In genomic region chr12:105982598-105982997, GRCm38 (mm10) we compare ENCODE assay signal across 18 mouse cellular contexts. TPM values are rescaled to one million over a fixed set of nuclear protein-coding genes. Genes with fewer than 3 reads are reported as not detected.
DNase-seq lines count a peak whose midpoint lies in the region; ATAC-seq and TF ChIP-seq lines count a peak whose summit lies in the region.
"Had no signal": no experiment of that assay in that cellular context is flagged by ENCODE, and none has a peak within 500 bp of the region (broad histone marks: within the 10 kb centered on the region; RNA-seq: fewer than 3 reads in every experiment).

No protein-coding gene starts in this region.

- TF ChIP-seq CTCF in cortical plate, adult 2 months (IDR thresholded peaks at IDR 0.05; ENCODE audit: extremely low read depth, insufficient read depth, low read length), result no peak

- peak; percentile 19 to 33 for DNase-seq in frontal cortex, postnatal 25 days (ENCODE audit: low spot score in 2 of 2)
- peak; percentile 54 to 79 for DNase-seq in left cerebral cortex, adult 18-20 months (ENCODE audit: low spot score in 2 of 2)
- peak; percentile 23 for DNase-seq in right cerebral cortex, postnatal 14 days
- no peak for DNase-seq in cerebellum, postnatal 4 days (ENCODE audit: low spot score in 2 of 2)
- DNase-seq: cerebellum, adult 9-10 months; forebrain, postnatal 0 days; gastrocnemius, postnatal 36 days; heart, postnatal 10 days; thymus, adult 18-20 months had no signal

- peaks cover 5% of the 10 kb centered on the region; the same call in 1 of the 2 replicates for H3K4me1 ChIP-seq in cortical plate, adult 2 months (ENCODE audit: control insufficient read depth, insufficient read depth, low read length)
- H3K4me1 ChIP-seq: hindbrain, embryonic 13.5 days; kidney, embryonic 15.5 days; midbrain, embryonic 13.5 days had no signal

- H3K27ac ChIP-seq in cortical plate, adult 2 months (ENCODE audit: insufficient read depth, low read length), result 0 out of 2 replicates have a peak overlapping the region, but pooled peaks have one; percentile 33
- H3K27ac ChIP-seq: heart, embryonic 10.5 days; hindbrain, embryonic 13.5 days; kidney, embryonic 15.5 days; limb, embryonic 13.5 days; liver, embryonic 14.5 days; midbrain, embryonic 13.5 days had no signal

- no peak overlapping the region for H3K4me3 ChIP-seq in cortical plate, adult 2 months (ENCODE audit: insufficient read depth, low read length)
- H3K4me3 ChIP-seq: hindbrain, embryonic 13.5 days; kidney, embryonic 15.5 days; limb, embryonic 13.5 days; midbrain, embryonic 13.5 days had no signal

- ATAC-seq in erythroblast, adult 5-6 weeks (replicated peaks; ENCODE audit: low FRiP score, poor library complexity, severe bottlenecking), result no peak
- no peak for ATAC-seq in erythroid progenitor cell, adult 5-6 weeks (replicated peaks; ENCODE audit: low FRiP score, poor library complexity, severe bottlenecking)
- ATAC-seq: forebrain, postnatal 0 days; midbrain, embryonic 13.5 days had no signal

- TF ChIP-seq POLR2A in cortical plate, adult 2 months (IDR thresholded peaks at IDR 0.05; ENCODE audit: extremely low read depth, insufficient read depth, low read length), result no peak

RNA-seq across cellular contexts. Expression of gene Vrk1, which starts 27.4 kb away (rescaled TPM):
- polyA plus RNA-seq in cortical plate, adult 2 months (2012; rRNA removed), result 14.0 and 15.5 TPM in 2 replicates
- total RNA-seq in left cerebral cortex, adult 18-20 months (2021), result 10 to 100 TPM; 14.4 to 16.6 TPM
- total RNA-seq in erythroblast, adult 5-6 weeks (2015; ENCODE audit: low replicate concordance), result 13.8 and 37.2 TPM in 2 replicates
- total RNA-seq in erythroblast, adult 5-6 weeks (2017; ENCODE audit: low replicate concordance), result 38.2 and 50.0 TPM in 2 replicates
- 56.6 and 67.8 TPM in 2 replicates for total RNA-seq in erythroid progenitor cell, adult 5-6 weeks (2015; ENCODE audit: low replicate concordance)
- 94.3 and 104 TPM in 2 replicates for total RNA-seq in erythroid progenitor cell, adult 5-6 weeks (2017; ENCODE audit: low replicate concordance)

Comparison
In these comparisons a context has a peak if more than half of its experiments do, and no peak if none do; other contexts are left out.
1. DNase-seq: peak in frontal cortex, postnatal 25 days (2 of 2), left cerebral cortex, adult 18-20 months (2 of 2) and right cerebral cortex, postnatal 14 days (single experiment); none in cerebellum, postnatal 4 days (0 of 2).